Mouse (Mus musculus) CD4-positive naive resting alpha-beta T cell, adult 76 days (primary cell): ENCODE results near the gene C130074G19Rik. TPM values are rescaled to one million over a fixed set of nuclear protein-coding genes. Genes with fewer than 3 reads are reported as not detected.

Source experiments
- total RNA-seq: library from RNA; stranded (reverse); gene quantifications from one replicate; pipeline ENCODE4 v1.2.4, GENCODE M21; 2023

Gene C130074G19Rik
- not detected for total RNA-seq

GRCm38 (mm10) chr1:184882281-184883268, at the start of gene C130074G19Rik:
TSS of gene C130074G19Rik (minus strand) at chr1:184883218.

GRCm38 (mm10) chr1:184846092-184846750, 36.8 kb downstream of the C130074G19Rik start, which contains the start of gene Marc2:
TSS of gene Marc2 (minus strand) at chr1:184846451.

Other genes starting within 250 kb of the C130074G19Rik start
- gene Hlx, start 150.6 kb downstream of the C130074G19Rik start, total RNA-seq, result 1.8 TPM
- not detected for gene Marc1, start 71.9 kb downstream of the C130074G19Rik start, total RNA-seq
- 139 TPM for gene Marc2, start 36.8 kb downstream of the C130074G19Rik start, total RNA-seq
- not detected for gene Mark1, start 116.4 kb upstream of the C130074G19Rik start, total RNA-seq